Mouse (Mus musculus) forebrain, postnatal 0 days (tissue): ENCODE measurements at regions not wholly inside any gene's neighbourhood (a gene's known extent, or its start where the extent isn't known, plus 50 kb on each side); places are given as distances from the start of the nearest gene placed in this dataset.

ENCODE experiments used
- ATAC-seq: fragments of 200-750 bp; cut with Nextera tagmentation; 2 replicates; pipeline ENCODE4 v1.8.0; 2017; ENCODE audit warnings: mild to moderate bottlenecking, moderate library complexity
- DNase-seq: peaks from one replicate; pipeline ENCODE4 v3.0.0-alpha.2; 2015
- H3K27ac ChIP-seq: fragments of 300-500 bp; sonication (generic); 2 replicates; pipeline ENCODE4 v1.5.1; 2014; ENCODE audit warnings: low read depth, mild to moderate bottlenecking, antibody characterized with exemption, low read length, moderate library complexity, mixed read lengths
- H3K27me3 ChIP-seq: fragments of 300-500 bp; sonication (generic); 2 replicates; pipeline ENCODE4 v1.6.1; 2014; ENCODE audit warnings: mild to moderate bottlenecking, low read length, mixed read lengths; ENCODE audit not compliant: insufficient read depth
- H3K36me3 ChIP-seq: fragments of 300-500 bp; sonication (generic); 2 replicates; pipeline ENCODE4 v1.6.1; 2014; ENCODE audit warnings: mild to moderate bottlenecking, moderate library complexity; ENCODE audit not compliant: insufficient read depth
- H3K4me1 ChIP-seq: fragments of 300-500 bp; sonication (generic); 2 replicates; pipeline ENCODE4 v1.6.1; 2014; ENCODE audit warnings: antibody characterized with exemption; ENCODE audit not compliant: insufficient read depth
- H3K4me2 ChIP-seq: fragments of 300-500 bp; sonication (generic); 2 replicates; pipeline ENCODE4 v1.6.1; 2014; ENCODE audit warnings: low read depth, mild to moderate bottlenecking, moderate library complexity
- H3K4me3 ChIP-seq: fragments of 300-500 bp; sonication (generic); 2 replicates; pipeline ENCODE4 v1.5.1; 2014; ENCODE audit warnings: low read depth, low read length, mixed read lengths
- H3K9ac ChIP-seq: fragments of 300-500 bp; sonication (generic); 2 replicates; pipeline ENCODE4 v1.6.1; 2014; ENCODE audit warnings: mild to moderate bottlenecking
- H3K9me3 ChIP-seq: fragments of 300-500 bp; sonication (generic); 2 replicates; pipeline ENCODE4 v1.6.1; 2016; ENCODE audit warnings: low read length
- CTCF ChIP-seq: sonication (generic); IDR thresholded peaks from 2 replicates; pipeline ENCODE4 v1.5.1; 2016; ENCODE audit warnings: antibody characterized with exemption, control low read depth, low read depth
- WGBS: fragments of 180-500 bp; shearing (Covaris S2); extraction: QIAGEN DNeasy Blood & Tissue Kit; methylation state at CpG from one replicate; pipeline ENCODE4 v1.1.7; 2014; 5-methylcytosine and 5-hydroxymethylcytosine counted together

- Histone ChIP-seq H3K27me3 (peaks cover 40% of the 10 kb centered on the region), H3K4me1 (0 out of 2 replicates have a peak, but pooled peaks cover 3% of the 10 kb centered on the region)
- WGBS: 3% methylated on average over 68 of the region's 68 CpGs
Measured at GRCm38 (mm10) chr9:122572060-122572835, 174.9 kb upstream of the Topaz1 start.

GRCm38 (mm10) chr9:122572836-122573267 is 174.3 kb upstream of the Topaz1 start:
- H3K27ac ChIP-seq: peak overlapping the region; percentile 75; the same call in 1 of the 2 replicates
- peaks cover 35% of the 10 kb centered on the region for H3K27me3 ChIP-seq
- WGBS: 1% methylated on average over 13 of the region's 13 CpGs
- H3K36me3 ChIP-seq: no peaks in the 10 kb centered on the region
- 0 out of 2 replicates have a peak, but pooled peaks cover 3% of the 10 kb centered on the region for H3K4me1 ChIP-seq
- H3K4me3 ChIP-seq: peak overlapping the region; percentile 76
- peak overlapping the region; percentile 69 for H3K9ac ChIP-seq
- DNase-seq (no peak), ATAC-seq (no peak)
- H3K9me3 ChIP-seq: no peaks in the 10 kb centered on the region
- peak overlapping the region; percentile 75 for H3K4me2 ChIP-seq
- TF ChIP-seq CTCF: no peak

More at GRCm38 (mm10) chr9:122572060-122572835, 174.9 kb upstream of the Topaz1 start:
- ATAC-seq (peak; percentile 85), DNase-seq (peak; percentile 94)
- TF ChIP-seq CTCF: no peak; the same call in 1 of the 2 replicates
- Histone ChIP-seq H3K36me3 (no peaks in the 10 kb centered on the region), H3K4me2 (peak overlapping the region; percentile 75), H3K27ac (peak overlapping the region; percentile 75), H3K4me3 (peak overlapping the region; percentile 76), H3K9me3 (no peaks in the 10 kb centered on the region), H3K9ac (peak overlapping the region; percentile 69)

- no peak for TF ChIP-seq CTCF
- H3K27me3 ChIP-seq: no peaks in the 10 kb centered on the region
- no peak overlapping the region for H3K27ac ChIP-seq
- WGBS: 43% methylated on average over 8 of the region's 8 CpGs
- ATAC-seq (no peak), DNase-seq (no peak)
- H3K4me3 ChIP-seq: no peak overlapping the region
- no peaks in the 10 kb centered on the region for H3K9me3 ChIP-seq
- H3K36me3 ChIP-seq: no peaks in the 10 kb centered on the region
- no peak overlapping the region for H3K4me2 ChIP-seq
- H3K9ac ChIP-seq: no peak overlapping the region
- H3K4me1 ChIP-seq: no peaks in the 10 kb centered on the region
Measured at GRCm38 (mm10) chr9:122585228-122585627, 161.9 kb upstream of the Topaz1 start.

GRCm38 (mm10) chr9:122586421-122586820 is 160.7 kb upstream of the Topaz1 start:
- TF ChIP-seq CTCF: no peak
- H3K9ac ChIP-seq: no peak overlapping the region
- WGBS: 96% methylated on average over 6 of the region's 6 CpGs
- ATAC-seq (no peak), DNase-seq (no peak)
- peaks cover 4% of the 10 kb centered on the region for H3K36me3 ChIP-seq
- H3K9me3 ChIP-seq: no peaks in the 10 kb centered on the region
- H3K4me3 ChIP-seq: no peak overlapping the region
- no peaks in the 10 kb centered on the region for H3K4me1 ChIP-seq
- no peaks in the 10 kb centered on the region for H3K27me3 ChIP-seq
- H3K27ac ChIP-seq: no peak overlapping the region
- no peak overlapping the region for H3K4me2 ChIP-seq

GRCm38 (mm10) chr9:122586986-122587385 is 160.2 kb upstream of the Topaz1 start:
- 71% methylated on average over 5 of the region's 5 CpGs for WGBS
- H3K9me3 ChIP-seq: no peaks in the 10 kb centered on the region
- no peak overlapping the region for H3K4me2 ChIP-seq
- no peak for TF ChIP-seq CTCF
- H3K4me3 ChIP-seq: no peak overlapping the region
- no peaks in the 10 kb centered on the region for H3K4me1 ChIP-seq
- H3K36me3 ChIP-seq: peaks cover 4% of the 10 kb centered on the region
- no peak for ATAC-seq
- H3K27me3 ChIP-seq: no peaks in the 10 kb centered on the region
- H3K27ac ChIP-seq: no peak overlapping the region
- no peak overlapping the region for H3K9ac ChIP-seq
- DNase-seq: no peak

GRCm38 (mm10) chr9:122588246-122588645 is 158.9 kb upstream of the Topaz1 start:
- DNase-seq: no peak
- TF ChIP-seq CTCF: no peak

More at GRCm38 (mm10) chr9:122588246-122588645, 158.9 kb upstream of the Topaz1 start:
- WGBS: 79% methylated on average over 8 of the region's 8 CpGs
- no peak overlapping the region for H3K27ac ChIP-seq
- no peak overlapping the region for H3K9ac ChIP-seq
- H3K4me3 ChIP-seq: no peak overlapping the region
- no peaks in the 10 kb centered on the region for H3K9me3 ChIP-seq
- no peaks in the 10 kb centered on the region for H3K27me3 ChIP-seq
- peaks cover 4% of the 10 kb centered on the region for H3K36me3 ChIP-seq
- no peak overlapping the region for H3K4me2 ChIP-seq
- H3K4me1 ChIP-seq: peaks cover 3% of the 10 kb centered on the region; the same call in 1 of the 2 replicates
- no peak for ATAC-seq
